Comparison of ENCODE assay signal across 10 mouse cellular contexts in genomic region chr9:43796841-43797740, GRCm38 (mm10). TPM values are rescaled to one million over a fixed set of nuclear protein-coding genes. Genes with fewer than 3 reads are reported as not detected.
A peak's percentile ranks its signal among the peaks of the same experiment; 100 is the strongest.
DNase-seq lines count a peak whose midpoint lies in the region; ATAC-seq and TF ChIP-seq lines count a peak whose summit lies in the region.
"Had no signal": no experiment of that assay in that cellular context is flagged by ENCODE, and none has a peak within 500 bp of the region (broad histone marks: within the 10 kb centered on the region; RNA-seq: fewer than 3 reads in every experiment).

No protein-coding gene starts in this region.

- no peak overlapping the region for H3K4me2 ChIP-seq in midbrain, embryonic 14.5 days (ENCODE audit: low read length)
- no peak overlapping the region for H3K4me2 ChIP-seq in midbrain, embryonic 13.5 days (replicated peaks)
- no peak overlapping the region for H3K4me2 ChIP-seq in stomach, embryonic 16.5 days (ENCODE audit: low read depth, low read length)

- TF ChIP-seq POLR2A in kidney, adult 2 months (IDR thresholded peaks at IDR 0.05; ENCODE audit: low read depth, low read length) = no peak

- no peaks in the 10 kb centered on the region for H3K9me3 ChIP-seq in midbrain, embryonic 14.5 days (ENCODE audit: control insufficient read depth, low read length)
- no peaks in the 10 kb centered on the region for H3K9me3 ChIP-seq in midbrain, embryonic 13.5 days
- no peaks in the 10 kb centered on the region for H3K9me3 ChIP-seq in stomach, embryonic 16.5 days (replicated peaks; ENCODE audit: control insufficient read depth, low read length)

- ATAC-seq in midbrain, embryonic 14.5 days (ENCODE audit: low FRiP score, low TSS enrichment) = no peak
- no peak for ATAC-seq in midbrain, embryonic 13.5 days
- ATAC-seq in stomach, embryonic 16.5 days (ENCODE audit: insufficient read depth, low FRiP score) = peak; percentile 68; the same call in 1 of the 2 replicates

- WGBS in midbrain, embryonic 14.5 days = 87% methylated on average over 11 of the region's 11 CpGs
- 87% methylated on average over 11 of the region's 11 CpGs for WGBS in midbrain, embryonic 13.5 days
- 67% methylated on average over 11 of the region's 11 CpGs for WGBS in kidney, adult 2 months
- 71% methylated on average over 11 of the region's 11 CpGs for WGBS in stomach, embryonic 16.5 days

- H3K27me3 ChIP-seq in midbrain, embryonic 14.5 days (ENCODE audit: control insufficient read depth, insufficient read depth, low read length) = no peaks in the 10 kb centered on the region
- no peaks in the 10 kb centered on the region for H3K27me3 ChIP-seq in midbrain, embryonic 13.5 days
- H3K27me3 ChIP-seq in kidney, adult 2 months (replicated peaks; ENCODE audit: control insufficient read depth, insufficient read depth, low read length) = no peaks in the 10 kb centered on the region
- no peaks in the 10 kb centered on the region for H3K27me3 ChIP-seq in stomach, embryonic 16.5 days (ENCODE audit: control insufficient read depth, insufficient read depth, low read length)

- H3K4me1 ChIP-seq in midbrain, embryonic 14.5 days (ENCODE audit: control insufficient read depth, insufficient read depth, low read length) = 0 out of 2 replicates have a peak, but pooled peaks cover 4% of the 10 kb centered on the region
- H3K4me1 ChIP-seq in midbrain, embryonic 13.5 days (replicated peaks) = peaks cover 25% of the 10 kb centered on the region
- no peaks in the 10 kb centered on the region for H3K4me1 ChIP-seq in kidney, adult 2 months (ENCODE audit: control insufficient read depth, insufficient read depth, low read length)
- peaks cover 7% of the 10 kb centered on the region; the same call in 1 of the 2 replicates for H3K4me1 ChIP-seq in stomach, embryonic 16.5 days (ENCODE audit: control insufficient read depth, insufficient read depth, low read length)

- no peak overlapping the region for H3K4me3 ChIP-seq in midbrain, embryonic 14.5 days (replicated peaks; ENCODE audit: low read depth, low read length)
- H3K4me3 ChIP-seq in midbrain, embryonic 13.5 days (replicated peaks) = no peak overlapping the region
- no peak overlapping the region for H3K4me3 ChIP-seq in kidney, adult 2 months (ENCODE audit: insufficient read depth, low read depth, low read length)
- H3K4me3 ChIP-seq in stomach, embryonic 16.5 days (replicated peaks; ENCODE audit: low read length) = no peak overlapping the region

- H3K36me3 ChIP-seq in midbrain, embryonic 14.5 days (ENCODE audit: control insufficient read depth, insufficient read depth, low read length) = peaks cover 56% of the 10 kb centered on the region
- peaks cover 85% of the 10 kb centered on the region for H3K36me3 ChIP-seq in midbrain, embryonic 13.5 days
- no peaks in the 10 kb centered on the region for H3K36me3 ChIP-seq in kidney, adult 2 months (ENCODE audit: control insufficient read depth, insufficient read depth, low read length)
- H3K36me3 ChIP-seq in stomach, embryonic 16.5 days (ENCODE audit: control insufficient read depth, insufficient read depth, low read length) = no peaks in the 10 kb centered on the region

- H3K9ac ChIP-seq in midbrain, embryonic 14.5 days (replicated peaks; ENCODE audit: low read length) = no peak overlapping the region
- no peak overlapping the region for H3K9ac ChIP-seq in midbrain, embryonic 13.5 days (replicated peaks)
- no peak overlapping the region; the same call in 1 of the 2 replicates for H3K9ac ChIP-seq in stomach, embryonic 16.5 days (ENCODE audit: low read length)

- 0 out of 2 replicates have a peak overlapping the region, but pooled peaks have one; percentile 26 for H3K27ac ChIP-seq in midbrain, embryonic 14.5 days (replicated peaks; ENCODE audit: low read depth, low read length)
- no peak overlapping the region for H3K27ac ChIP-seq in midbrain, embryonic 13.5 days
- no peak overlapping the region for H3K27ac ChIP-seq in kidney, adult 2 months (ENCODE audit: insufficient read depth, low read depth, low read length)
- peak overlapping the region; percentile 77 for H3K27ac ChIP-seq in stomach, embryonic 16.5 days (ENCODE audit: low read length)

- TF ChIP-seq CTCF in kidney, adult 2 months (conservative IDR thresholded peaks at IDR 0.05; ENCODE audit: insufficient read depth, insufficient read length, low read depth, low read length) = no peak

- DNase-seq in embryo, embryonic 10 days (ENCODE audit: low spot score) = peak; percentile 39
- DNase-seq in embryo, embryonic 9.5 days (ENCODE audit: extremely low spot score) = no peak
- DNase-seq in midbrain, embryonic 14.5 days = peak; percentile 25
- peak; percentile 64 for DNase-seq in kidney, adult 2 months
- no peak for DNase-seq in right cerebral cortex, postnatal 14 days
- DNase-seq in T-cell, adult 2 months (ENCODE audit: low spot score) = no peak
- DNase-seq: gastrocnemius, postnatal 25 days; left cerebral cortex, postnatal 4 days had no signal

RNA-seq across cellular contexts. Expression of gene Nectin1, which starts 53.3 kb away (rescaled TPM):
- polyA plus RNA-seq in midbrain, embryonic 14.5 days (2014; fragmentation: Nextera tagmentation; extraction: Ambion mirVana) = 16.7 and 21.0 TPM in 2 replicates
- polyA plus RNA-seq in midbrain, embryonic 13.5 days (2015; fragmentation: Nextera tagmentation; extraction: Ambion mirVana) = 10.8 and 11.0 TPM in 2 replicates
- 26.5 and 27.6 TPM in 2 replicates for polyA plus RNA-seq in kidney, adult 2 months (2012; rRNA removed)
- 8.9 and 9.5 TPM in 2 replicates for polyA plus RNA-seq in stomach, embryonic 16.5 days (2015; fragmentation: Nextera tagmentation; extraction: Ambion mirVana)

Comparison
In these comparisons a context has a peak if more than half of its experiments do, and no peak if none do; other contexts are left out.
1. DNase-seq: peak in embryo, embryonic 10 days (single experiment), midbrain, embryonic 14.5 days (single experiment) and kidney, adult 2 months (single experiment); none in embryo, embryonic 9.5 days (single experiment), right cerebral cortex, postnatal 14 days (single experiment) and T-cell, adult 2 months (single experiment).
2. H3K27ac ChIP-seq: peak in midbrain, embryonic 14.5 days (single experiment) and stomach, embryonic 16.5 days (single experiment); none in midbrain, embryonic 13.5 days (single experiment) and kidney, adult 2 months (single experiment).